Mouse (Mus musculus) CD8-positive naive resting alpha-beta T cell, adult 2 months (primary cell): ENCODE measurements at regions not wholly inside any gene's neighbourhood (a gene's known extent, or its start where the extent isn't known, plus 50 kb on each side); places are given as distances from the start of the nearest gene placed in this dataset.

Source experiments
- DNase-seq, 2 experiments: peaks; one replicate each; pipeline ENCODE4 v3.0.0; 2022; ENCODE audit warnings: low read depth in 2 of 2, low spot score in 2 of 2

DNA sequence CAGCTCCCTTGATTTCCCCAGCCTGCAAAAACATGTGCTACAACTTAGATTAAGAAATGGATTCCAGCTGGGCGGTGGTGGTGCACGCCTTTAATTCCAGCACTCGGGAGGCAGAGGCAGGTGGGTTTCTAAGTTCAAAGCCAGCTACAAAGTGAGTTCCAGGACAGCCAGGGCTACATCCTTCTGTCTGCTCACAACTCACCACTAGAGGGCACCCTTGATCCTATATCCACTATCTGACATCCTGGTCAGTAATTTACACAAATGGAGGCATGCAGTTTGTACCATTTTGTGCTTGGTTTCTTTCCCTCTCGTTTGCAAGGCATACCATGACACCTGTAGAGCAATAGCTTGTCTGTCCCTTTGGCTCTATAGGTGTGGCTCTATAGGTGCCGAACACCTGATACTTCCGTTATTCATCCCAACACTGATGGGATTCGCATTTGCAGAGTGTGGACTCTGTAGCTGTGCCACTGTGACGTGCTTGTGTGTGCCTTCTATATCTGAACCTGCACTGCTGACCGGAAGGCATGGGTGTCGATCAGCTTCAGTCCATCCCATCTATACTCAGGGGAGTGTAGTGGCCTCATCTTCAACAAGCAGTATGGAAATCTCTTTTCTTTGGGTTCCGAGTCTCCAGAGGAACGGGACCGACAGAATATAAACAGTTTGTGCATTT, 108.4 kb upstream of the Spata13 start:
- DNase-seq, result peak; percentile 47 to 66

- no peak for DNase-seq
Measured at GRCm38 (mm10) chr14:60525979-60526378, 107.8 kb upstream of the Spata13 start.

DNA sequence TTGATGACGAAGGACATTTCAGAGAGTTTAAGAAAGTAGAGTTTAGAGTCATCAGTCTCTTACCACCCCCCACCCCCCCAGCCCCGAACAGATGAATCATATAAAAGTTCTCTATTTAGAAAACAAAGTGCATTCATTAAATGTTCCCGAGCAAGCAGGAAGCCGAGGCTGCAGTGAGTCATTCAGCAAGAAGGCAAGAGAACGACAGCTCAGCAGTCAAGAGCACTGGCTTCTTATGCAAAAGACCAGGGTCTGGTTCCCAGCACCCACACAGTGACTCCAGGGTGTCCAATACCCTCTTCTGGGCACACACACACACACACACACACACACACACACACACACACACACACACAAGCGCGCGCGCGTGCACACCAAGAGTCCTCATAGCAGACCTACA, 107.0 kb upstream of the Spata13 start:
- no peak for DNase-seq

DNA sequence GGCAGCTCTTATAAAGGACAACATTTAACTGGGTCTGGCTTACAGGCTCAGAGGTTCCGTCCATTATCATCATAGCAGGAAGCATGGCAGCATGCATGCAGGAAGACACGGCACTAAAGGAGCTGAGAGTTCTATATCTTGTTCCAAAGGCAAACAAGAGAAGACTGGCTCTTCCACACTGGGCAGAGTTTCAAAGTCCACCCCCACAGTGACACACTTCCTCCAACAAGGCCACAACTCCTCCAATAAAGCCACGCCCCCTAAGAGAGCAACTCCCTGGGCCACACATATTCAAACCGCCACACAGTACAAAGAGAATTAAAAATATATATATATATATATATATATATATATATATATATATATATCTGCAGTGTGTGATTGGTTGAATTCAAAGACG, 105.8 kb upstream of the Spata13 start:
- DNase-seq, result no peak

DNA sequence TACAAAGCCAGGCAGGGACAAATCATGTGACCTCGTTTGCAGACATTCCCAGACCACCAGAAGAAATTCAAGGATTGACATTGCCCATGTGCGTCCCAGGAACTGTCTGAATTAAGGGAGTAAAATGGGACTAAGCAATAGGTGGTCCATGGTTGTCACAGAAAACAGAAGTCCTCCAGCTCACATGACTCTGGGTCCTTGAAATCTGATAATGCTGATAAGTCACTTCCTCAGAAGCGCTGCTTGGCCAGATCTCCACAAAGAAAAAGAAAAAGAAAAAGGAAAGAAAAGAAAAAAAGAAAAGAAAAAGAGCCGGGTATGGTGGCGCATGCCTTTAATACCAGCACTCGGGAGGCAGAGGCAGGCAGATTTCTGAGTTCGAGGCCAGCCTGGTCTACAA, 105.3 kb upstream of the Spata13 start:
- no peak for DNase-seq

DNA sequence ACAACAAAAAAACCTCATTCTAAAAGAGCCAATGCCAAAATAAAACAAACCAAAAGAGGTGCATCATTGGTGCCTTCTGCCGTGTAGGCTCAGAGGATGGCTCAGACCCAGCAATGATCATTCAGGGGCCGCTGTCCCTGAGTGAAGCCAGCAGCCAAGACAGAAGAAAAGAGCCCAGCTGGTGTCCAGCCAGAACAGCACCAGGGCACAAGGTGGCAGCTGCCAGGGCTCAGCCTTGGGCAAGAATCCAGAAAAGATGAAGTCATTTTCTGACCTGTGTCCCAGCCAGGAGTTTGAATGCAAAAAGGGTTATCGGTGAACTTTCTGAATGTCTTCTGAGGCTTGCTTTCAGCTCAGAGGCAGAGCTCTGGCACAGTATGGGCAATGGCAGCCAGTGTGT, 104.8 kb upstream of the Spata13 start:
- DNase-seq, result no peak

- no peak for DNase-seq
Measured at GRCm38 (mm10) chr14:60529646-60530347, 104.0 kb upstream of the Spata13 start.

- no peak for DNase-seq
Measured at GRCm38 (mm10) chr14:60530348-60530711, 103.5 kb upstream of the Spata13 start.

DNA sequence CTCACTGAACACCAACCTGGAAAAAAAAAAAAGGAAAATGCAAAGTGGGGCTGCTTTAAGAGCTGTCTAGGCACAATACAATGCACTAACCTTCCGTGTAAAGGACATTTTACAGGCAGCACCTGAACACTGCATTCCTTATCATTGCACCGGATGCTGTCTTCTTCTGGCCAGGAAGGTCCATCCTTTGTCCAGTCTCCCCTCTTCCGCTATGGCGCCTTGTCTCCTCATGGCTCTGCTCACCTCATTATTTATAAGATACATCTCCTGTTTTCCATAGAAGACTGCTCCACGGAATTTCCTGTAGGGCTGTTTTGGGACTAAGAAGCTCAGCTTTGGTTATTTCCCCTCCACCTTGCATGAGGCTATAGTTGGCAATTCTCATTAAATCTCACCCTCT, 102.8 kb upstream of the Spata13 start:
- no peak for DNase-seq

DNA sequence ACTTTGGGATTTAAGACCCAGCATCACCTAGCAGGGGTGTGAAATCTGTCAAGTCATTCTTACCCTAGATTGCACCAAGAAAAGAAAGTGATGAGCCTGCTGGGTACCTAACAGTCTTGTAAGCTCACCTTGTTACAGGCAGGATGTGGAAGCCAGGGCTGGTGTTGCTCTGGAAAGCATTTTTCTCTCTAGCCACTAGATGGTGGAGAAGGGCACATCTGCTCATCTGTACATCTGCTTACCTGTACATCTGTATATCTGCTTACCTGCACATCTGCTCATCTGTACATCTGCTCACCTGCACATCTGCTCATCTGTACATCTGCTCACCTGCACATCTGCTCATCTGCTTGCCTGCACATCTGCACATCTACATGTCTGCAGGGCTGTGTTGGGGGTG, 102.0 kb upstream of the Spata13 start:
- DNase-seq, result no peak

DNA sequence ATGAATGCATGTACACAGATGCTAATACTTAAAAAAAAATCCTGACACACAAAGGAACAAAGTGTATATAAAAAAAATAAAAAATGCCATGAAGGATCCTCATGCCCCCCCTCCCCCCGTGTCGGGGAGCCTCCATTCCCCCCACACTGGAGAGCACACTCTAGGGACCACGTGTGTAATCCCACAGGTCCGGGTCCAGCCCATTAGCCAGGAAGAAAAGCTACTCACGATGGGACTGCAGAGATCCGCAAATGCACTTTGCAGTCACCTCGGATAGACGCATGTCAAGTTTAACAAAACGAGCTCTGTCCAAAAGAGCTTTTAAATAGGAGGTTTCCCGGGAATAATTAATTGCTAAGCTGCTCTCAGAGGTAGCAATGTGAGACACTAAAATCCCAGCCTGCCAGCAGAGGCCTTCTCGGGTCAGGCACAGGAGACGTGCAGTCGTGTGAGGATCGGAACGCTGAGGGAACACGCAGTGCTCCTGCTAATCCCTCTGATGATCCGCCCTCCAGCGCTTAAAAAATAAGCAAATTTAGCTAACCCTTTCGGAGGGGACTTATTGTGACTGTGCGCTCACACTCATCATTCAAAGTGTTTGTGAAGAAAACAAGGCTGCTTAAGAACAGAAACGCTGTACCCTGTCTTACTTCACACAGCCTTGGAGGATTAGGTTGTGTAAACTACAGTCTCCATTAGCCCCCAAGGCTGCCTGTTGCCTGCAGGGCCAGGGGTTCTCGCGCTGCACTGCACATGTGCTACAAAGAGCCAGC, 100.2 kb upstream of the Spata13 start:
- no peak for DNase-seq

DNA sequence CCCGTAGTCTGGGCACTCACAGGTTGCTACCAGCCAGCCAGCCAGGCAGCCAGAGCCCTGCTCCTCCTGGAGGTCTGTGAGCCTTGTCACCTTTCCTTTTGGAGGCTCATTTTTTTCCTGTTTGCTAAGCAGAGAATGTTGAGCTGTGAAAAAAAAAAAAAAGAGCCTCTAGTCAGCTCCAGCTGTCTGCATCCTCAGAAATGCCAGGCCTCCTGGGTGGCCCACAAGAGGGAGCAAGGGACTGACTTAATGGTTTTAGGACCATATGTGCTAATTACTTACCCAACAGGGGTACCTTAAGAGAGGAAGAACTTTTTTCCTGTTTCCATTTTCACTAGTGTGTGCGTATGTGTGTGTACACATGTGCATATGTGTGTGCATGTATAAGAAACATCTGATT, 94.8 kb upstream of the Spata13 start:
- DNase-seq, result no peak

- DNase-seq, result no peak
Measured at GRCm38 (mm10) chr14:60540111-60540510, 93.7 kb upstream of the Spata13 start.

DNA sequence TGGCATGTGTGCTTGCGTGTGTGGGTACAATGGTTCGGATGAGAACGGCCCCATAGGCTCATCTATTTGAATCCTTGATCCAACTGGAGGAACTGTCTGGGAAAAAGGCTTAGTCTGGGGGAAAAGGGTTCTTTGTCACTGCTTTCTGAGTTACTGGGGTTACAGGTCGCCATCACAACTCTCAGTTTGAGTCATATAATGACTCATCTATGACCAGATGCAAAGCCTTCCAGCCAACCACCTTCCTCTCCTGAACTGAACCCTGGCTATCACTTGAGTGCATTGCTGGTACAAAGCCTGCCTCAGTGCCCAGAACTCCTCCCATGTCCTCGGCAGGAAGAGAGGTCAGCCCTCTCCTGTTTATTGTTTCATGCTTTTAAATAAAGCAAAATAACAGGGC, 92.2 kb upstream of the Spata13 start:
- DNase-seq, result no peak

DNA sequence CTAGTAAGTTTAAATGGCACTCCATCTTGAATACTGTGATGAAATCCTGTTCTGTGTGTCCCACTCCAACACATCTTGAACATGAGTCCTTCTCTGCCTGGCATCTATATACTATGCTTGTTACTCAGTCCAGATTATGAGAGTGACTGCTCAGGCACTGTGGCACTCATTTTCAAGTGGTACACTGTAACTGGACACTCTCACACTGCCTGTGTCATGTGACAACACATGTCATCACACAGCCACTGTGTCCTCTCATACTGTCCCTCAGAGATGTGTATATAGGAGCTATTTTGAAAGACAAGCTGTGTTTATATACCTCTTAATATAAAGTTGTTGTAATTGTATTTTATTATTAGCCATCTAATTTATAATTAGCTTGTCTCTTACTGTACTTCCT, 89.0 kb upstream of the Spata13 start:
- no peak for DNase-seq

- no peak for DNase-seq
Measured at GRCm38 (mm10) chr14:60554222-60554740, 79.5 kb upstream of the Spata13 start.

DNA sequence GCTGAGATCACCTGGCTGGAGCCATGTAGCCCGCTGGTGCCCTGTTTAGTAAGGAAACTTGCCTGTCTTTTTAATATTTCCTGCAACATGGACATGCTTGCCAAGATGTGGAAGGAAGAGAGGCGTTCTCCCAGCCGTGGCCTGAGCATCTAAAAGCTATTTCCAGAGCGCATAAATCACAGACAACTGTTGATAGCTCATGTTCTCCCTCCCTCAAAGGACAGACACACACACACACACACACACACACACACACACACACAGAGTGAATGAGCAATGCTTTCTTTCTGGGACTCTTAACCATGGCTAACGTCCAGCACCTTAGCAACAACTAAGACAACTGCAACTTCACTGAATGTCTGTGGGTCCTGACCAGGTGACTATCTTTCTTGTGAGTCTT, 77.3 kb upstream of the Spata13 start:
- DNase-seq, result no peak

- DNase-seq, result no peak
Measured at GRCm38 (mm10) chr14:60557020-60557419, 76.8 kb upstream of the Spata13 start.

GRCm38 (mm10) chr14:60559376-60559775, 74.4 kb upstream of the Spata13 start:
- no peak for DNase-seq

DNA sequence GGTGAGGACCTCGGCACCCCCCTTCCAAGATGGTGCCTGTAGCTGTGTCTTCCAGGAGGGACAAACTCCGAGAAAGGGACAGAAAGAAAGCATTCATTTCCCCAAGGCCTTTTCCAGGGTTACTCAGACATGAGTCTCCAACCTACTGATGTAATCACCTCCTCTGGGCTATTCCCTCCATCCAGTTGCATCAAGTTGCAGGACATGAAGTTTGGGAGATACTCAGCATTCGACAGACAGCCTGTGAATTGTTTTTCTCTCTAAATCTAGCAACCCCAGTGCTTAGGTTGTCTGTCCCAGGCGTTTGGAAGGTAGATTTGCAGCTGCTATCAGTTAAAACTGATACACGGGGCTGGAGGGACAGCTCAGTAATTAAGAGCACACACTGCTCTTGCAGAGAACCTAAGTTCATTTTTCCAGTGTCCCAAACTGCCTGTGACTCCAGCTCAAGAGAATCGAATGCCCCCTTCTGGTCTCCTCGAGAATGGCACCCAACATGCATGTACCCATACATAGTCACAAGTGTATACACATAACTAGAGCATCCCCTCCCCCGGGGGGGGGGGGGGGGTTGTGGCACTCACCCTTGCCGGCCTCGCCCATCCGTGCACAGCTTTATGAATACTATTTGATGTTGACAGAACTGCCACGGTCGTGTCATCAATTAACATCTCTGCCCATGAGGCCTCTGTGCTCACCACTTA, 73.8 kb upstream of the Spata13 start:
- no peak for DNase-seq

- DNase-seq, result no peak
Measured at GRCm38 (mm10) chr14:60576281-60576680, 57.5 kb upstream of the Spata13 start.
